Comparison of ENCODE assay signal across 14 mouse cellular contexts in genomic region chr12:31592011-31592410, GRCm38 (mm10). TPM values are rescaled to one million over a fixed set of nuclear protein-coding genes. Genes with fewer than 3 reads are reported as not detected.
"Had no signal": no experiment of that assay in that cellular context is flagged by ENCODE, and none has a peak within 500 bp of the region (broad histone marks: within the 10 kb centered on the region; RNA-seq: fewer than 3 reads in every experiment).

No protein-coding gene starts in this region.

- H3K4me2 ChIP-seq: liver, embryonic 11.5 days; liver, embryonic 15.5 days; midbrain, embryonic 13.5 days; neural tube, embryonic 15.5 days had no signal

- H3K4me3 ChIP-seq: left cerebral cortex, adult 2 months; limb, embryonic 10.5 days; liver, embryonic 15.5 days; midbrain, embryonic 13.5 days; myocyte; neural tube, embryonic 15.5 days had no signal

- DNase-seq: kidney, adult 18-20 months; kidney, postnatal 14 days; right cerebral cortex, adult 18-20 months; right cerebral cortex, postnatal 25 days; thymus, postnatal 36 days had no signal

- H3K9me3 ChIP-seq: limb, embryonic 10.5 days; liver, embryonic 15.5 days; midbrain, embryonic 13.5 days; neural tube, embryonic 15.5 days had no signal

- H3K9ac ChIP-seq: liver, embryonic 15.5 days; midbrain, embryonic 13.5 days; neural tube, embryonic 15.5 days had no signal

- ATAC-seq: midbrain, embryonic 13.5 days had no signal

- H3K4me1 ChIP-seq: limb, embryonic 10.5 days; liver, embryonic 15.5 days; midbrain, embryonic 13.5 days; neural tube, embryonic 15.5 days had no signal

- H3K27me3 ChIP-seq: liver, embryonic 15.5 days; midbrain, embryonic 13.5 days; neural tube, embryonic 15.5 days had no signal

- H3K27ac ChIP-seq: left cerebral cortex, adult 2 months; limb, embryonic 10.5 days; liver, embryonic 15.5 days; midbrain, embryonic 13.5 days; neural tube, embryonic 15.5 days had no signal

- H3K36me3 ChIP-seq: limb, embryonic 10.5 days; liver, embryonic 15.5 days; midbrain, embryonic 13.5 days; neural tube, embryonic 15.5 days had no signal

RNA-seq across cellular contexts. Expression of gene Slc26a4, which starts 32.2 kb away (rescaled TPM):
- total RNA-seq: megakaryocyte-erythroid progenitor cell, adult 5-6 weeks had no signal
- polyA plus RNA-seq: liver, embryonic 11.5 days; liver, embryonic 15.5 days; neural tube, embryonic 11.5 days had no signal
